Mouse (Mus musculus): ENCODE data around the gene Myo5a.
A peak's percentile ranks its signal among the peaks of the same experiment; 100 is the strongest.

Myo5a gene

DNA sequence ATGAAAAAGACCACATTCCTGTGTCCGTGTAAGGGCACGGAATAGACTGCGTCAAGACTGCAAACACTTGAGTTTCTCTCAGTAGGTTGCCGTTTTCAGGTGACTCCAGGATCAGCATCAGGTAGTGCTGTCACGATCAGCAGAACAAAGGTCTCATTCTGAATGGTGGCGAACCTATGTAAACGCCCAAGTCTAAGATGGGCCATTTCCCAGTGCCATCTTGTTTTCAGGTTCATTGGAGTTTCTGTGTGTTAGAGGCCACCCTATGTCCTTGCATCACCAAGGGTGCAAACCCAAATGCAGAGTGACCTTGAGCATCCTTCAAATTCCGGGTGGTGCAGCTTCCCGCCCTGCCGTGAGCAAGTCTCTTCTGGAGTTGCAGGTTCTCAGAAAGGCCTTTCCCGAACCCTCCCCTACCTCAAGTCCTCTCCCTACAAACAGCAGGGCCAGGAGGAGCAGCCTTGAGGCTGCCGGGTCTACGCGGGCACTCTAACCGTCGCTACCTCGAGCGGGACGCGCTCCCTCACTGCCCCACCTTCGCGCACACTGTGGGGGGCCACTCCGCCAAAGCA, at the start of gene Myo5a:
Gene Myo5a (plus strand): TSS at position 559 of the 572 bp plus-strand sequence.
- DNase-seq (ENCODE audit: extremely low spot score, low spot score): no peak

DNA sequence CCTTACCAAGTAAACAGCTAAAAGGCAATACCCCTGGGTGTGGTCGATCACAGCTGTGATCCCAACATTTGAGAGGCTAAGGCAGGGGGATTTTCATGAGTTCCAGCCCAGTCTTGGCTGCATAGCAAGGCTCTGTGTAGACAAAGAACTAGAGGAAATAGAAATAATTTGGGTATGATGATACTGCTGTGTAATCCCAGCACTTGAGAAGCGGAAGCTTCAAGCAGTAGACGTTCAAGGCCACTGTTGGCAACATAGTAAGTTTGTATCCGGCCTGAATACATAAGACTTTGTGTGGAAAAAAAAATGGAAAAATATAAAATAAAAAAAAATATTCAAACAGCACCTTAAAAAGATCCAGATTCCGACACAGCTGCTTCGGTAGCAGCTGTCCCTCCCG, 48.3 kb upstream of the Myo5a start:
- no peak for DNase-seq (ENCODE audit: extremely low spot score, low spot score)

DNA sequence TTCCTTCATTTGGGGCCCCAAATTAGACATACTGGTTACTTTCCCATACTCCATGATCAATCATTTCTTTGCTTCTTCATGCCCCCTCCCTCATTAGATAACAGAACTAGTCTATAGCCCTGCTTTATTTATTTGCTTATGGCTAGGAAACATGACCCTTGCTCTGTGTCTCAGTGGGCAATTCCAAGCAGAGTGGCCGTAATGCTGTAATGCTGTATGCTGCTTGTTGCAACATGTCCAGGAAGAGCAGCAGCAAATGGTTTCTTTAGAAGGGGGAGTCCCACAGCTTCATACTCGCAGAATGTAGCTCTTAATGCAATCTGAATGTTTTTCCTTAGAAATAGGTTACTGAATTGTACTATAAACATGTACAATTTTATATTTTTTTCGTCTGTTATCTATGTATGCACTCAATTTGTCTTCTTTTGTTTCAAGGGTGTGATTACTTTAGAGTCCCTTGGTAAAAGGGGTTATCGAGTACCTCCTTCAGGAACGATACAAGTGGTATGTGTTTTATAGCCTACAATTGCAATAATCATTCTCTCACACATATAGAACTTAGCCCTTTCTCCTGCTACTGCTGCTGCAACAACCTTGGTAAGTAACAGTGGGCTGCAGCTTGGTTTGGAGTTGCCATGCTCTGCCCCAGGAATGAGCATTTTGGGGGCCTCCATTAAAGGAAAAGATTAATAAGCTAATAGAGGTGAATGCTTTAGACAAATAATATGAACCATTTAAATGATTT, 47.5 kb upstream of the Myo5a start:
- no peak for DNase-seq (ENCODE audit: extremely low spot score, low spot score)

DNA sequence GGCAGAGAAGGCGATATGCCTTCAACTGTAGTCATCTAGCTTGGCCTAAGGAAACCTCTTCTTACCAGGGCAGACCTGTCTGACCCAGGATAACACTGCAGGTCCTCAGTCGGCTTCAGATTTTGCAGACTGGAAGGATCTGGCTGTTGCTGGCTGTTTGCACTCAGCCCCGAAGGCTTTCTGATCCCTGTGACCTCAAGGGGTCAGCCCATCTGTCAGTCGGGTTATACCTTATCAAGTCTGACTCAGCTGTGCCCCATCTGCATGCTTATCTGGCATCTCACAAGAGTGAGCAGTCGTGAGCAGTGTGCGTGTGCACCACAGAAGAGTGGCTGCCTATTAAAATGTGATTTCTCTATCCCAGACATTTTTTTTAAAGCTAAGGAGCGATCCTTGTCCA, 46.7 kb upstream of the Myo5a start:
- no peak for DNase-seq (ENCODE audit: extremely low spot score, low spot score)

DNA sequence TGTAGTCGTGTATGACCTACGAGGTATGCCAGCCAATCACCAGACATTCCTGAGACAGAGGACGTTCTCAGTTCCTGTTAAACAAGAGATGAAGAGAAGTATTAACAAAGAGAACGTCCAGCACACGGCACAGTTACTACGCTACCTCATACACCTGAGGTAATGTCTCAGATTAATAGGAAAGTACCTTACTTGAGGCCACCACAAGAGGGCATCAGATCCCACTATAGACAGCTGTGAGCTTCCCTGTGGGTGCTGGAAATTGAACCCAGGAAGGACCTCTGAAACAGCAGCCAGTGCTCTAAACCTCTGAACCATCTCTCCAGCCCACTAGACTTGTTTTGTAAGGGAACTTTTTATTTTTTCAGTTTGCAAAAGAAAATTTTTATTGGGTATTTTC, 45.1 kb upstream of the Myo5a start:
- no peak for DNase-seq (ENCODE audit: extremely low spot score, low spot score)

DNA sequence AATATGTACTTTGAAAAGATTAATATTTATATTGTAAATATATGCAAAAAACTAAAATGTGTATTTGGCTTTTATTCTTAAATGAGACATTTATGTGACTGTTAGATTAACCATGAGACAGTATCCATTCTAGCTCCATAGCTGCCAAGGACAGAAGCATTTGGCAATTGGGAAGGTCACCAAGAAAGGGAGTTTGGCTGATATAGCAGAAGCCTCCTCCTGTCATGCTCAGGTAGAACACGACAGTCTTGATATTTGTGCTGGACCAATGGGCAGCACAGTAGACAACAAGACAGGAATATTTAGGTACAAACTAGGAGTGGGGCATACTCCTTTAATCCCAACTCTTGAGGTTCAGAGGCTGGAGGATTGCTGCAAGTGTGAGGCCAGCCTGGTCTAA, 38.4 kb upstream of the Myo5a start:
- no peak for DNase-seq (ENCODE audit: extremely low spot score, low spot score)

DNA sequence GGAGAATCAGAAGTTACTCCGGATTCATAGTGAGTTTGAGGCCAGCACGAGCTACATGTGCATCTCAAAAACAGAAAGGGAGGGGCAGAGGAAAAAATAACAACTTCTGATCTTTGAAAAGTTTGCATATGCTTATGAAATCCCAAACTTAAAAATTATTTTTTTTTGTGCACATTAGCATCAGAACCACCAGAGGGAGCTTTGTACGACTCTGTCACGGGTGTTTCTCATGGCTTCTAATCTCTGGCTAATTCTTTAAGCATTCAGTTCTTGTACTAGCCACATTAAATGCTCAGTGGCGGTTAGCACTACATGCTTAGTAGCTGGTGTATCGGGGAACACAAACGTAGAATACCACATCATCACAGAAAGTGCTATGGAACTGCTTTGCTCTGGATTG, 37.7 kb upstream of the Myo5a start:
- no peak for DNase-seq (ENCODE audit: extremely low spot score, low spot score)

DNA sequence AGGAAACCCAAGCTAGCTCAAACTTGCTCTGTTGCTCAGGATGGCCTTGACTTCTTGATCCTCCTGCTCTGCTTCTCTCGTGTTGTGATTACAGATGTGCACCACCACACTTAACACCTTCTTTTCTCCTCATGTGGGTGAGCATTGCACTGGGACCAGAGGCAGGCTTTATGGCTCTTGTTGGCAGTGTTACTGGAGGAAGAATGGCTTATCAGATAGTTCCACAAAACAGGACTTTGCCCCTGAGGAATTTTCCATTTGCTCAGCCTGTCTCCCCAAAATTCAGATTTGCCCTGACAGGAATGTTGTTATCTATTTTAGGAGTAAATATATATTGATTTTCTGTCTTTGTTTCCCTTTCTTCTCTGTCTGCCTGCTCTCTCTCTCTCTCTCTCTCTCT, 36.1 kb upstream of the Myo5a start:
- DNase-seq (ENCODE audit: extremely low spot score, low spot score): no peak

DNA sequence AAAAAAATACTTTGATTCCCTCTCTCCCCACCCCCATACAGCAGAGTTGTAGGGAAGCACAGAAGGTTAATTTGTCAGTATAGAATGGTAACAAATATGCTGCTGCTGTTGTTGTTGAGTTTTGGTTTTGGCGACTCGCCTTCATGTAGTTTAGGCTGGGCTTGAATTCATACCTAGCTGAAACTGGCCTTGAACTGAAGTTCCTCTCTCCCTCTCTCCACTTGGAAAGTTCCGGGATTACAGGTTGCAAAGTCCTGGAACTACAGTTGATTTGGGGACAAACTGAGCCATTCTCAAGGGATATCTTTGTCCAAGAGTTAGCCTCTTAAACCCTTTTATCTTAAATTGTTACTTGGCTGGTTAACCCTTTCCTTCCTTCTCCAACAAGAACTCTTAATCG, 34.9 kb upstream of the Myo5a start:
- DNase-seq (ENCODE audit: extremely low spot score, low spot score): no peak

DNA sequence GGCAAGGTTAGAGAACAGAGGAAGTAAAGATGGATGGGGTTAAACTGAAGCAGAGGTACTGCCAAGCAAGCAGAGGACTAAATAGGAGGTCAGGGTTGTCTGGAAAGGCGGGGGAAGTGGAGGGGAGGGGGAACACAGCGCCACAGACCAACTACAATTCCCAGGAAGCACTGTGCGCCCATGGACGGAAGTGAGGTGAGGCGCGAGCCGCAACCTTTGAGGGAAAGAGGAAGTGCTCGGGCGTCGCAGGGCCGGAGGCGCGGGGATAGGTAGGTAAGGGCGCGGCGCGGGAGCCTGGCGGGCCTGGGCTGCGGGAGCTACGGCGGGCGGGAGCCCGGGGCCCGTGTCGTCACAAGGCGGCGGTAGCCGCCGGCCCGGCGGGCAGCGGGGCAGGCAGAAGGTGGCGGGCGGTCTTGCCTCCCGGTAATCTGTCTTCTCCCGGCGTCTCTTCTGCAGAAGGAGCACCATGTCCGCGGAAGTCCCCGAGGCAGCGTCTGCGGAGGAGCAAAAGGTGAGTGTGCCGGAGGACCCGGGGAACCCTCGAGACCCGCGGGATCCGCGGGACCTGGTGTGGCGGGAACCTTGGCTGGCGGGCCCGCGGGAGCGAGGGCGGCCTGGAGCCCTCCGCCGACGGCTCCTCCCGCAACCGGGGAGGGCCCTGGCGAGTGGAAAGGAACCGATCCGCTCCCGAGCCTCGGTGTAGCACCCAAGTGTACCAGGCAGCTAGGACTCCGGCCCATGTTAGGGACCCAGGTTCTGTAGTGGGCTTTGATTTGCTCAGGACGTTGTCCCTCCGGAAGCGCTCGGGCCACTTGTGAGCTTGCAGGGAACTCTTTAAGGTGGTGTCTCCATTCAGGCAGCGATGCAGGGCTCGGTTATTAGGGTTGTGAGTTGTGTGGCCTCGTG, 33.1 kb upstream of the Myo5a start, which contains the start of gene Arpp19:
Gene Arpp19 (plus strand): TSS at position 164 of the 906 bp plus-strand sequence.
- DNase-seq (ENCODE audit: extremely low spot score, low spot score): peak; percentile 88

DNA sequence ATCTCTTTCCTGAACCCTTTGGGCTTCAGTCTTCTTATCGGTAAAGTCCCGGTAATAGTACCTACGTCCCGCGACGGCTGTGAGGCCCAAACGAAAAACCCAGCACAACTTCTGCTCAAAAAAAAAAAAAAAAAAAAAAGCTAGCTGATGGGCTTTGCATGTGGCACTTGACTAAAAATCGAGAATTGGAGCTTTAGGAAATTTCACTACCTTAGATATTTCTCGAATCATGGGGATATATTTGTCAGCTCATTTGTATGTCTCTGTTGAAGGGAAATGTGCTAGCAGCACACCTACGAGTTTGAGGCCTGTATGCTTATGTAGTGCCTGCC, 32.5 kb upstream of the Myo5a start:
- no peak for DNase-seq (ENCODE audit: extremely low spot score, low spot score)

DNA sequence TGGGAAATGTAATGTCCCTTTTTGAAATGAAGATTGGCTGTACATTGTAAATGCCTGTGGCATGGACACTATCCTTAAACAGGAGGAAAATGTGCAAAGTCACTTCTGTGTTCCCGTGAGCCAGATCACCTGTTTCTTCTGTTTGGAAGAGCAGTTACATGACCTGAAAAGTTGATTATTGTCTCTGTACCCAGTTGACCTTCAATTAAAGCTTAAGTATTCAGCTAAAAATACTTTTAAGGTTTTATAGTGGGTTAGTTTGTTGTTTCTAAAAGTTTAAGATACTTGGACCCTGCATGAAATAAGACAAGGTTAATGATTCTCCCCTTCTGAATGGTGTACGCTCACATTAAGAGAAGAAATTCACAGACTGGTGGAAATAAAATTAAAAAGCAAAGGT, 30.2 kb upstream of the Myo5a start:
- no peak for DNase-seq (ENCODE audit: extremely low spot score, low spot score)

DNA sequence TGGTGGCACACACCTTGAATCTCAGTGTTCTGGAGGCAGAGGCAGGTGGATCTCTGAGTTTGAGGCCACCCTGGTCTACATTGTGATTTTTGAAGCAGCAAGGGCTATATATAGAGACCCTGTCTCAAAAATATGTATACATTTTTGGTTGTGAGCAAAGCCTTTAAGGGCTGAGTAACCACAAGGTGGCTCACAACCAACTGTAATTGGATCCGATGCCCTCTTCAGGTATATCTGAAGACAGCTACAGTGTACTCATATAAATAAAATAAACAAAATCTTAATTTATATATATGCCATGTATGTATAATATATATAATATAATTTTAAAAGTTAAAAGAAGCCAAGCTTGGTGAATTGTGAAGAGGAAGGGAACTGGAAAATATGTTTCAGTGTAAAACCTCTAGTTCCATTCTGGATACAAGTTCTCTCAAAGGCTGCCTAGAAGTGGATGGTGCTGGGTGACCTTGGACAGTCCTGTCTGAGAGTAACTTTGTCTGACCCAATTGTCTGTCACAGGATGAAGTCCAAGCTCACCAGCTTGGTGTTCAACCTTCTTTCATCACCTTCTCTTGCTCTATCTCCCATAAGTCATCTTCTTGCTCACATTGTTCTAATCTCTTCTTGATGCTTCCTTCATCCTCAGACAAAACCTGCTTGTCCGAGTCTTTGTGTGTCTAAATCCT, 28.8 kb upstream of the Myo5a start:
- DNase-seq (ENCODE audit: extremely low spot score, low spot score): no peak

DNA sequence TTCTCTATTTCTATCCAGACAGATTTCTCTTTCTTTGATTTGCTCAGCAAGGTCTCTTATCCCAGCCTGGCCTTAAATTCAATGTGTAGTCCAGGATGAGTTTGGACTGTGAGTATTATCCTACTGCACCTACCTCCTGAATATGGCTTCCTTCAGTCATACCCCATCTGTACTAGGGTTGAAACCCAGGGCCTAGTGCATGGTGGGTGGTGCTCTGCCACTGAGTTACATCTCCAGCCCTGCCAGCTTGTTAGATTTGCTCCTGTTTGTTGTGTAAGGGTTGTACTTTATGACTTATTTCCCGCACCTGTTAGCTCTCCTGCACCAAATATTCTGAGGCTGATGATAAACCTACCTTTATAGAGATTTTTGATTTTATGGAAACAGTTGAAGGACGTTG, 27.6 kb upstream of the Myo5a start:
- no peak for DNase-seq (ENCODE audit: extremely low spot score, low spot score)

DNA sequence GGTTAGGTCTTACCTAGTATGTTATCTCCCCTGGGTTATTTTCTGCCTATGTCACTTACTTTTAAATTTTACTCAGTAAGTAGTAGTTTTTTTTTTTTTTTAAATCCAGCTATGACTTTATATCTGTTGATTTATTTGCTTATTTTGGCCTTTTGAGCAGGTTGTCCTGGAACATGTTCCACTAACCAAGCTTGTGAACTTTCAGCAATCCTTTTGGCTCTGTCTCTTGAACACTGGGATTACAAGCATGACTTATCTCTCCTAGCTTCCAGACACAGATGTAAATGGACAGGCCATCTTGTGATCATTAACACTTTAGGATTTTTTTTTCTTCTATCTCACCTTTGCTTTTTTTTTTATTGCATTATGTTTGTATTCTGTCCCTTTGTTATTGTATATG, 23.7 kb upstream of the Myo5a start:
- DNase-seq (ENCODE audit: extremely low spot score, low spot score): no peak

DNA sequence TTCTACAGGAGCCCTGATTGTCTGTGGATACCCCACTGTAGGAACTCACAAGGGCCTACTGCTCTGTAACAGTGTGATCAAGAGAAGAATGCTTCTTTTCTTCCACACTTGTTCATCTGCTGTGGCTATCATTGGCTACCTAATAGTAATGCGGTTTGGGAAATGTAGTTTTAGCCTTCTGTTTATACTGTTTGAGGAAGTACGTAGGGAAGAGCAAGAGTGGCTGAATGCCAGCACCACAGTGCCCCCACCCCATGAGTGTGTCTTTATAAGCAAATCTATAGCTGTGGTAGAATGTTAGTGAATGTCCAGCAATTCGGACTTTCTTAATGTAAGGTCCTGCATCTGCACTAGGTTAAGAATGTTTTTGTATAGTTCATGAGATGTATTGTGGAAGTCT, 21.7 kb upstream of the Myo5a start:
- no peak for DNase-seq (ENCODE audit: extremely low spot score, low spot score)

DNA sequence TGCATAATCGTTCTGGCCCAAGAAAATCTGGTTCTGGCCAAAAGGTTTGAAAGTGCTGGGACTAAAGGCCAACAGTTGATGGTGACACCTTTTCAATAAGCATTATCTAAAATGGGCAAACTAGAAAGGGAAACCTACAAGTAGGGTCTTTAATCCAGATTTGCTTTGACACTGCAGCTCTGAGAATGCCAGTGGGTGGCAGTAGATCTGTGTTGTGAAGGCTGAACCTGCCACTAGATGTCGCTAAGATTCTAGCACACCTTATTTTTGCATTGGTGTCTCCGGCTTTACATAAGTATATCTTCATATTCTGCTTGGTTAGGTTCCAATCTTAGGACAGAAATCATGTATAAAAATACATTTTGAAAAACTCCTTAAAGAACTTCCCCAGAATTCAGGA, 20.8 kb upstream of the Myo5a start:
- DNase-seq (ENCODE audit: extremely low spot score, low spot score): peak; percentile 36

DNA sequence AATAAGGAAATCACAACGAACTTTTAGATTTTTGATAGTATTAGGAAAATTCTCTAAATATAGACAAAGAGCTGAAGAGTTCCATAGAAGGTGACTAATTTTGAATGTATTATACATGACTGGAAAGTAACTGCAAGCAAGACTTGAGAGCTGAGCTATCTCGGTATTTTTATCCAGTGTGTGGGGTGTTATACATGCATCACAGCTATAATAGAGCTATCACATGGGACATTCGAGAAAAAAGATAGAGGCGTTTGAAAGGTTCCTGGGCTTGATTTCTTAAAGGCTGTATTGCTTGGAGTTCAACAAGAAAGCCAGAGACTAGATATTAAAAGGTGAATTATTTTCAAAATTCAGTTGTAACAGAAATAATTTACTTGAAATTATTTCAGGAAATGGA, 19.0 kb upstream of the Myo5a start:
- DNase-seq (ENCODE audit: extremely low spot score, low spot score): no peak

DNA sequence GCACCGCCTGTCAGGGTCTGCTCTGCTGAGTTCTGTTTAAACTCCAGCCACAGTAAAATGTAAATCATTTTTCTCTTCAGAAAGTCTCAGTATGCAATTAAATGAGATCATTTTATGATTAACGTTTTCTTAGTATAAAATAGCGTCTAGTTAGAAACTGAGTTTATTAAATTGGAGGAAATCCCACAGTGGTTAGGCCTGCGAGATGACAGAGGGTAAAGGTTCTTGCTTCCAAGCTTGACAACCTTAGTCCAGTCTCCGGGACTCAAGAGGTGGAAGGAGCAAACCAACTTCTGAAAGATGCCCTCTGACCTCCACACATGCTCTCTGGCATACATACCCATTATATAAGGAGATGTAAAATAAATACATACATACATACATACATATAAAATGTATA, 15.8 kb upstream of the Myo5a start:
- no peak for DNase-seq (ENCODE audit: extremely low spot score, low spot score)

DNA sequence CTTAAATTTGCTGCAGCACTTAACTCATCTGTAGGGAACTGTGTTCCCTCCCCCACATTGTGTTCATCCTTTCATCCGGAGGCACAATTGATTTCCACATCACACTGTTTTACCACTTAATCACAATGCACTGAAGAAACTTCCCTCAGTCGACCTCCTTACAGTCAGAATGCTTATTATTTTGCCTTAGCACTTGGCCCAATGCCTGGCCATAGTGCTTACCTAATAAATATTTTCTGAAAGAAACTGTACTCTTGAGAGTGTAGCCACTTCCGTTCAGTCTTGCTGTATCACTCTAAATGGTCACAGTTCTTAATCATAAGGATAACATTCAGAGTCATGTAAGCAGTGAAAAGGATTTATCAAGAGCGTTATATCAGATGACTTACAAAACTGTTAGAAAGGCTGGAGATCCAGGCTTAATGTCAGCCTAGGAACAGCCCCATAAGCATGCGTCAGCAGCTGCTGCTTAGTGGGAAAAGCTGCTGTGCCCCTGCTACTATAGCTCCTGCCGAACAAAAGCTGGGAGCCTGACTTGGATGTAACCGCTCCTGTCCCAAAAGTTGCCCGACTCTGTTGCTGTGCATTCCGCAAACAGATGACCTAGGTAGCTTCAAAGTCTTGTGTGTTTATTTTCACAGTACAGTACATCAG, 6.0 kb upstream of the Myo5a start:
- no peak for DNase-seq (ENCODE audit: extremely low spot score, low spot score)

DNA sequence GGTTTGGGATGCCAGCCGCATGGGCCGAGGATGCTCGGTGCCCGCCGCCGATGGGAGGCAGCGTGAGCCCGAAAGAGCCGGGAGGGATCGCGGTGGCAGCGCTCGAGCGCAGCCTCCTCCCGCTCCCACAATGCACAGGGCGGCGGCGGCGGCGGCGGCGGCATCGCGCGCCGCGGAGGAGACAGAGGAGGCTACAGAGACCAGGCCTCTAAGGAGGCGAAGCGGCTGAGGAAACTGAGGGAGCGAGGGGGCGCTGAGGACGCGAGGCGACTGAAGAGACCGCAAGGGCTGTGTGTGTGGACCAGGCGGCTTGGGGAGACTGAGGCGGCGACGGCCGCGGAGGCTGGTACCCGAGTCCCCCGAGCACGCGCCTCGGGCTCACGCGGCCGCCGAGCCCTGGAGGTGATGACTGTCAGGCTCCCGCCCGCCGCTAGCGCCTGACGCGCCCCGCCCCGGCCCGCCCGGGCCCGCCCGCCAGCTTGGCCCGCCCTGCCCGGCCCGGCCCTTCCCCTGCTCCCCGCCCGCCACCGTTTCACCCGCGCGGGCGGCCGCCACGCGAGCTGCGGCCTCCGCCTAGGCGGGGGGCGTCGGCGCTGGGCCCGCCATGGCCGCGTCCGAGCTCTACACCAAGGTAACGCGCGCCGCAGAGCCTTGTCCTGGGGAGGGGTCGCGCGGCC, 352 bp downstream of the Myo5a start:
- DNase-seq (ENCODE audit: extremely low spot score, low spot score): peak; percentile 89
